Mouse (Mus musculus) limb, embryonic 12.5 days (tissue): ENCODE results near the gene Atp6ap1l. TPM values are rescaled to one million over a fixed set of nuclear protein-coding genes. Genes with fewer than 3 reads are reported as not detected.

Experiments used
- ATAC-seq: fragments of 200-750 bp; cut with Nextera tagmentation; 2 replicates; pipeline ENCODE4 v1.8.0; 2017; ENCODE audit warnings: low read depth, moderate TSS enrichment; ENCODE audit not compliant: insufficient number of reproducible peaks, insufficient read depth, low FRiP score, low TSS enrichment
- H3K27ac ChIP-seq: fragments of 300-500 bp; sonication (generic); 2 replicates; pipeline ENCODE4 v1.5.1; 2016; ENCODE audit warnings: mild to moderate bottlenecking, moderate library complexity
- H3K27me3 ChIP-seq: fragments of 300-500 bp; sonication (generic); 2 replicates; pipeline ENCODE4 v1.6.1; 2016; ENCODE audit warnings: mild to moderate bottlenecking, moderate library complexity
- H3K36me3 ChIP-seq: fragments of 300-500 bp; sonication (generic); 2 replicates; pipeline ENCODE4 v1.6.1; 2016; ENCODE audit warnings: mild to moderate bottlenecking, moderate library complexity
- H3K4me1 ChIP-seq: fragments of 300-500 bp; sonication (generic); replicated peaks from 2 replicates; pipeline ENCODE4 v1.6.1; 2016
- H3K4me2 ChIP-seq: fragments of 300-500 bp; sonication (generic); 2 replicates; pipeline ENCODE4 v1.6.1; 2016; ENCODE audit warnings: mild to moderate bottlenecking, moderate library complexity
- H3K4me3 ChIP-seq: fragments of 300-500 bp; sonication (generic); replicated peaks from 2 replicates; pipeline ENCODE4 v1.5.1; 2016; ENCODE audit warnings: mild to moderate bottlenecking
- H3K9ac ChIP-seq: fragments of 300-500 bp; sonication (generic); replicated peaks from 2 replicates; pipeline ENCODE4 v1.6.1; 2016; ENCODE audit warnings: mild to moderate bottlenecking, moderate library complexity
- H3K9me3 ChIP-seq: fragments of 300-500 bp; sonication (generic); 2 replicates; pipeline ENCODE4 v1.6.1; 2016; ENCODE audit warnings: mild to moderate bottlenecking, moderate library complexity
- WGBS: fragments of 180-500 bp; shearing (Covaris S2); methylation state at CpG from one replicate; pipeline ENCODE4 v1.1.7; 2016; 5-methylcytosine and 5-hydroxymethylcytosine counted together
- polyA plus RNA-seq: library from polyadenylated mRNA; unstranded; fragments of >200 nt; fragmentation: Nextera tagmentation; extraction: Ambion mirVana; gene quantifications from 2 replicates; pipeline ENCODE4 v1.2.1, GENCODE M21; 2016

The Atp6ap1l gene
- polyA plus RNA-seq, 1 experiment from 2014 or later: 0.56 TPM

DNA sequence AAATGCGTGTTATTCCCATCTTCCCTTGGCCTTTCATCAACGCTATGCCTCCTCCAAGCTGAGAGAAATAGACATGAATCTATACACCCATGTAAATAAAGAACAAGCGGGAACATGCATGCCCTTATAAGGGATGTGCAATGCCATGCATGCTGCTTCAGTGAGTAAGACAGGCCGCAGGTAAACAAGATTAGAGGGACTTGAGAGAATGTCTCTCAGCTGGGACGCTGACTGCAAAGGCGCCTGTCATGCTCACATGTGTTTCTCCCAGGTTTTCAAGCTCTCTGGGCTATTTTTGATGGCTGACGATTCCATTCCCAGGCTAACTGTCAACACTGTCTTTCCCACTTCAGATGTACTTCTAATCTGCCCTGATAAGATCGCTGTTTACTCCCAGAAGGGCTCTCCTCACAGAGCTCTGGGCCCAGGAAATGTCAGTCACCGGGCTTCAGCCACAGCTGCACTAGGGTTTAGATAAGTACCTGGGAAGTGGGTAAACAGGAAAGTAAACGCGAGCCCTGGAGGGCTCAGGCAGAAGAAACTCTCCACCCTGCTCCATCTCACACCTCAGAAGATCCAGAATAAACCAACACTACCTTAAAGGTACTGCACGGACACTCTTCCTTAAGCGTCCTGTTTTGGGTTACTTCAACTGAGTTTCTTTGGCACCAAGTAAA, 19.2 kb downstream of the Atp6ap1l start:
- H3K27ac ChIP-seq: no peak overlapping the region
- 0 out of 2 replicates have a peak, but pooled peaks have one; percentile 12 for ATAC-seq
- H3K9me3 ChIP-seq: no peaks in the 10 kb centered on the region
- H3K4me3 ChIP-seq: peak overlapping the region; percentile 41
- H3K4me1 ChIP-seq: peaks cover 14% of the 10 kb centered on the region; the same call in 1 of the 2 replicates
- WGBS: 39% methylated on average over 13 of the region's 13 CpGs
- H3K36me3 ChIP-seq: no peaks in the 10 kb centered on the region
- H3K4me2 ChIP-seq: peak overlapping the region; percentile 63
- no peaks in the 10 kb centered on the region; the same call in 1 of the 2 replicates for H3K27me3 ChIP-seq
- H3K9ac ChIP-seq: no peak overlapping the region

DNA sequence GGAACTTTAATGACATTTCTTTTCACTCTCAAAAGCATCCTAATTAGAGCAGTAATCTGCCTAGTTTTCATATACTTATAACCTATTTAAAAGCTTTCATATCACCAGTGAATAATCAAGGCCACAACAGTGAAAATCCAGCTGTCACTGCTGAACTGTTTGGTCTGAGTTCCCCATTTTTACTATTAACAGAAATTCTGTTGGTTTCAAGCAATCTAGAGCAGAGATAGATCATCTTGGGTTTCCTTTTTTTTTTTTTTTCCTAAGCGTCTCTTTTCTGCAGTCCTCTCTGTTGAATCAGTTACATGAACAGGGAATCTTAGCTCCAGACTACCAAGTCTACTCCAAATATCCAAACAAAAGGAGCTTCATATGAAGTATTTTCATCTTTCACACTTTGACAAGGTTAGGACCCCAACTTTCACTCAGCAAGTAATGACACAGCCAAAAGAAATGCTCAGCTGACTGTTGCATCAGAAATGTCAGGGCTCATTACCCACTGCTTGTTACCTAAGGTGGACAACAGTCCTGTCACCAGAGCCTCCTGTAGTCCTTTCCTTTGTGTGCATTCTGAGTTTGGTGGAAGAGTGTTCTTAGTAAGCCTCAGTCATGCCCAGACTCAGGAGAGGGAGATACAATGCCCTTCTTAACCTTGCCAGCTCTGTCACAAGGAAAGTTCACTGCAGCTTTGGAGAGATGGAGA, 23.3 kb downstream of the Atp6ap1l start:
- WGBS: 83% methylated on average over 1 of the region's 1 CpGs
- Histone ChIP-seq H3K9ac (no peak overlapping the region), H3K4me2 (no peak overlapping the region), H3K4me1 (peaks cover 14% of the 10 kb centered on the region; the same call in 1 of the 2 replicates), H3K27ac (no peak overlapping the region), H3K9me3 (no peaks in the 10 kb centered on the region), H3K36me3 (no peaks in the 10 kb centered on the region), H3K4me3 (no peak overlapping the region), H3K27me3 (no peaks in the 10 kb centered on the region)
- ATAC-seq: no peak

DNA sequence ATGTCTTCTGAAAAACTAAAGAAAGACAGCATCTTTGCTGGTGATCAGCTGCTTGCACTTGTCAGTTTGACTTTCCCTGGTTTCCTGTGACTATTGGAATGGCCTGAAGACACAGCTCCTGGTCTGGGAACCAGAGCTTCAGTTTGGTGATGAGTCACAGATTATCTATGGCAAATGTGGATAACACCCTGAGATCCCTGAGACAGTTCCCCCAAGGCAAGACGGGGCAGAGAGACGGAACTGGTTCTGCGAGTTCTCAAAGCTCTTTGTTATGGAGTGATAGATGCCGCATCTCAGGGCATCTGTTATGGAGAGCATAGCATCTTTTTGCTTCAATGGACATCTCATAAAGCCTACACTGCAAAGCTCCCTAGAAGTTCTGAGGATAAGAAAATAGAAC, 33.6 kb downstream of the Atp6ap1l start:
- H3K27ac ChIP-seq: no peak overlapping the region

DNA sequence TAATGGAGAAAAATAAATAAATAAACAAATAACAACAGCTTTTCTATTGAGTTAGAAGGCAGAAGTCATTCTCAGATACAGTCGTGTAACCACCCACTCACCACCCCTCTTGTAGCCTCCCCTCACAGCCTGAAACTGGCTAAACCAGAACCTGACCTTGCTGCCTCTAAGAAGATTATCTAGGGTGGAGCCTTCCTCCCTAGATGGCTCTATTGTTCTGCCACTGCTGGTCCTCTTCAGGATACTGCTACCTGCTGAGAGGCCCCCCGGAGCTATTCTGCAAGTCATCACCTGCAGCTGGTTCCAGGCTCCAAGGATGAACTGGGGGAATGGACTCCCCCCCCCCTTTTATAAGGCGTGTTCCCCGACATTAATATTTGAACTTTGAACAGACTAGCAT, 36.0 kb downstream of the Atp6ap1l start:
- Histone ChIP-seq H3K9me3 (no peaks in the 10 kb centered on the region), H3K9ac (no peak overlapping the region), H3K27ac (no peak overlapping the region), H3K27me3 (no peaks in the 10 kb centered on the region), H3K36me3 (no peaks in the 10 kb centered on the region), H3K4me3 (no peak overlapping the region), H3K4me1 (0 out of 2 replicates have a peak, but pooled peaks cover 11% of the 10 kb centered on the region), H3K4me2 (no peak overlapping the region)
- ATAC-seq: no peak
- WGBS: 30% methylated on average over 4 of the region's 4 CpGs

More for the DNA sequence above, 33.6 kb downstream of the Atp6ap1l start:
- Histone ChIP-seq H3K4me2 (no peak overlapping the region), H3K9me3 (no peaks in the 10 kb centered on the region), H3K4me1 (0 out of 2 replicates have a peak, but pooled peaks cover 11% of the 10 kb centered on the region), H3K36me3 (no peaks in the 10 kb centered on the region), H3K4me3 (no peak overlapping the region), H3K27me3 (no peaks in the 10 kb centered on the region), H3K9ac (no peak overlapping the region)
- 50% methylated on average over 4 of the region's 4 CpGs for WGBS
- ATAC-seq: no peak

DNA sequence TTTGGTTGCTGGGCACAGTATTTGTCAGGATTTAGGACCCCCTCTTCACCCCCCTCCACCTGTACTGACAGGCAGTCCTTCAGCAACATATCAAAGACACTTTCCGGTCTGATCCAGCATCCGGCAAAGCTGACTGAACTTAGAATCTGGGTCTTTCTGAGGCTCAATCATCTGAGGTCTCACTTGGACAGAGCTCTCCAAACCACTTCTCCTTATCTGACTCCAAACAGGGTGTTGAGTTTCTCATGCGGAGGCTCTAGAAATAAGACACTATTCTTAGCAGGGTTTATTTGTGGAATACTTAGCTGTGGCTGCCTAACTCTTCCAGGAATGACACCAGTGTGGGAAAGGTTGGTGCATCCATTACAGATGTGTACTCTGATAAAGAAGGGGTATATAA, 43.0 kb downstream of the Atp6ap1l start:
- Histone ChIP-seq H3K9me3 (no peaks in the 10 kb centered on the region), H3K36me3 (no peaks in the 10 kb centered on the region), H3K9ac (no peak overlapping the region), H3K4me1 (no peaks in the 10 kb centered on the region), H3K27me3 (no peaks in the 10 kb centered on the region), H3K4me3 (no peak overlapping the region), H3K27ac (no peak overlapping the region), H3K4me2 (no peak overlapping the region)
- no peak for ATAC-seq
- 87% methylated on average over 3 of the region's 3 CpGs for WGBS

DNA sequence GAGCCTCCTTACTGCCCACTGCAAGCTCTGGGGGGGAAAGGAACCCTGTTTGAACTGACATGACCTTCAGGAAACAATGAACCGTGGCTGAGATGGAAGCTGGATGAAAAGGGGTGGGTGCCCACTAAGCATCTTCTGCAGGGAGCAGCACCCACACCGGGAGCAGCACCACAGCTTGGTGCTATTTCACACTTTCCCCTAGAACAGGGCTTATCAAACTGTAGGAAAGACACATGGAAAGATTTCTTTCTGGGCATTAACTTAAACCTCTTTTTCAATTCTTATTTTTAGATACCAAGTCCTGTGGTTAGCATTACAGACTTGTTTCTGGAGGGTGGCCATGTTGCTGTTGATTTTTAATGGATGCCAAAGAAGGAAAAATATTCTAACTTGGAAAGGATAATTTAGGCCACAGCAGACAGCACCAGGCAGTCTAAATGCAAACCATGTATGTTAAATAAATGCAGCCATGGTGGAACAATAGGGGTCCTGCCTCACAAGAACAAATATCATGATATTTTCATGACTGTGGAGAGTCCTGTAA, 44.2 kb downstream of the Atp6ap1l start:
- H3K9me3 ChIP-seq: no peaks in the 10 kb centered on the region
- WGBS: 61% methylated on average over 2 of the region's 2 CpGs
- no peak for ATAC-seq
- H3K4me2 ChIP-seq: no peak overlapping the region
- no peaks in the 10 kb centered on the region; the same call in 1 of the 2 replicates for H3K4me1 ChIP-seq
- no peaks in the 10 kb centered on the region for H3K36me3 ChIP-seq
- no peak overlapping the region for H3K9ac ChIP-seq
- H3K4me3 ChIP-seq: no peak overlapping the region
- no peaks in the 10 kb centered on the region for H3K27me3 ChIP-seq
- H3K27ac ChIP-seq: no peak overlapping the region

DNA sequence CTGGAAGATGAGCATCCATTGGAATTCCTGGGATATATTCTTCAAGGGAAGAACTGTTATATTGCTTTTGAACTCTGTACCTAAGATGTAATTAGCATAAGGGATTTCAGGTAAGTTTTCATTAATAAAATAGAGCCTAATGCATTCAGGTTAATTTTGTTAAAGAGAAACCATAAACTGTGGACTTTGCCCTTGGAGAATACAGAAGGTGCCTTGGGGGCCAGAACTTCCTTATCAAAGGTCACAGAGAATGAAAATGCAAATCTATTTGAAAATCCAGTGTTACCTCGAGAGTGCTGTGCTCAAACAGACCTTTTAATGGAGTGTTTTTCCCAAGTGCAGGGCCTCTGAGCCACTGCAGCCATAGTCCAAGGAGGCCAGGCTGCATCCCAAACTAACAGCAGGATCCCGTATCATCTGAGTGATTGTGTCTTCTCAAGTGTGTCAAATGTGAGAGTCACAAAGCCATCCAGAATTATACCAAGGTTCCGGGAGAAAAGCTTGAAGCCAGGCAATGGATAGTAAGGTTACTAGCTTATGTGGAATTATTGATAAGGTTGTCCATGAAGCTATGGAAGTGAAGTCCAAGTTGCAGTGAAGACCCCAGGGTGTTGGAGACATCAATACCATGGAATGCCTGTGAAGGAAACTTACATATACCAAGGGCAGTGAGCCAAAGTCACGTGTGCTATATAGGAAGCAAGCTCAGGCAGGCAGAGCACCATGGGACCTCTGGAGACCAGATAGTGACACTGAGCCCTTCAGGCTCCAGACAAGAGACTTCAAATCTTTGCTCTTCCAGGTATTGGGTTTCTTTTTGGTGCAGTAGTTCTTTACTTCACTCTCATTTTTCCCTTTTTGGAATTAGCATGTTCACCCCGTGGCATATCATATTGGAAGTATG, 52.2 kb downstream of the Atp6ap1l start:
- WGBS: 78% methylated on average over 5 of the region's 5 CpGs
- no peaks in the 10 kb centered on the region for H3K27me3 ChIP-seq
- H3K9me3 ChIP-seq: peaks cover 7% of the 10 kb centered on the region; the same call in 1 of the 2 replicates
- H3K4me1 ChIP-seq: peaks cover 6% of the 10 kb centered on the region
- H3K4me3 ChIP-seq: no peak overlapping the region
- no peak overlapping the region for H3K27ac ChIP-seq
- no peaks in the 10 kb centered on the region for H3K36me3 ChIP-seq
- H3K4me2 ChIP-seq: no peak overlapping the region
- no peak for ATAC-seq
- no peak overlapping the region for H3K9ac ChIP-seq

DNA sequence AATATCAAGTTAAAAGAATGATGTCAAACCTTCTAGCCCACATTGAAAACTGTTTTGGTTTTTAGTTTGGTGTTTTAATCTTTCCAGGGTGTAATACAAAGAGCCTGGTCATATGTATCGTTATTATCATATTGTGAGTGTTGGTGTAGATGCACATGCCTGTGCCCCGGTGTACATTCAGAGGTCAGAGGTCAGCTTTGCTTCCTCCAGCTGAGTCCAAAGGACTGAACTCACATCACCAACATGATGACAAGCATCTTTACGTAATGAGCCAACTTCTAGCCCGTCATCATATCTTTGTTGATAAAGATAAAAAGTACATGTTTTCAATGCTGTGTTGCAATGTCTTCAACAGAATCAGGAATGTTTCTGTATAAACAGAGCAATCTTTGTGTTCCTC, 53.4 kb downstream of the Atp6ap1l start:
- H3K9ac ChIP-seq: no peak overlapping the region
- peaks cover 7% of the 10 kb centered on the region; the same call in 1 of the 2 replicates for H3K9me3 ChIP-seq

DNA sequence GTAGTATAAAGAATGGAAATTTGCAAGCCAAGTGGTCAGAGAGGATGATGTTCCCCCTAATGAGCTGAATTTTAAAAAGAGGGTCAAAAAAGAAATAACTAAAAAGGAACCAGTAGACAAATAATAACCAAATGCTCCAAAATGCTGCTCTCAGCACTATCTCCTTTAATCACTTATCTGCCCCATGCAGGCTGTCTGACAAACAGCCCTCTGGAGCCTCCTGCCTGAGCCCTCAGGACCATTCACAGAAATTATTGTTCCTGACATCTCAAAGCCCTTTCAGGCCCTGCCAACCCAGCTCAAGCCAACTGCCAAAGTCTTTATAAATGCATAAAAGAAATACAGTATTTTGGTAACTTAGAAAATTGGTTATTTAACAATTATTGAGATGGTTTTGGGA, 61.0 kb downstream of the Atp6ap1l start:
- no peak overlapping the region for H3K27ac ChIP-seq
- no peaks in the 10 kb centered on the region; the same call in none of the 2 replicates for H3K4me1 ChIP-seq
- ATAC-seq: no peak
- H3K36me3 ChIP-seq: no peaks in the 10 kb centered on the region
- no peaks in the 10 kb centered on the region for H3K9me3 ChIP-seq
- no peak overlapping the region for H3K4me3 ChIP-seq
- H3K9ac ChIP-seq: no peak overlapping the region
- H3K4me2 ChIP-seq: no peak overlapping the region
- no peaks in the 10 kb centered on the region for H3K27me3 ChIP-seq

More for the DNA sequence above, 53.4 kb downstream of the Atp6ap1l start:
- 89% methylated on average over 4 of the region's 4 CpGs for WGBS
- Histone ChIP-seq H3K4me2 (no peak overlapping the region), H3K4me1 (peaks cover 6% of the 10 kb centered on the region), H3K27ac (no peak overlapping the region), H3K4me3 (no peak overlapping the region), H3K36me3 (no peaks in the 10 kb centered on the region), H3K27me3 (no peaks in the 10 kb centered on the region)
- no peak for ATAC-seq

DNA sequence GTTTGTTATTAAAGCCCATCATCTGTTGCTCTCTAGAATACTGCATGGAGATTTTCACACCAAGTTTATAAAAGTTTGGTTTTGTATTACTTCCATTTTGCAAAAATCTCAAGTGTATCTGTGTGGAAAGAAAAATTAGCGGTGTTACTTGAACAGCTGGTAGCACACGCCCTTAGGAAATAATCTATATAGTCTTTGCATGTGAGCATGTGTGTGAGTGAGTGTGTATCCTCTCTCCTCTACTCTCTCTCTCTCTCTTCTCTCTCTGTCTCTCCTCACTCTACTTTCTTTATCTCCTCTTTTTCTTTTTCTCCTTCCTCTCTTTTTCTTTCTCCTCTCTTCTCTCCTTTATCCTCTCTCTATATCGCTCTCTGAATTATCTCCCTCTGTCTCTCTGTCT, 61.7 kb downstream of the Atp6ap1l start:
- ATAC-seq: no peak
- no peaks in the 10 kb centered on the region; the same call in none of the 2 replicates for H3K4me1 ChIP-seq
- no peaks in the 10 kb centered on the region for H3K36me3 ChIP-seq
- H3K9me3 ChIP-seq: no peaks in the 10 kb centered on the region
- no peak overlapping the region for H3K4me2 ChIP-seq
- H3K4me3 ChIP-seq: no peak overlapping the region
- H3K27ac ChIP-seq: no peak overlapping the region
- H3K9ac ChIP-seq: no peak overlapping the region
- H3K27me3 ChIP-seq: no peaks in the 10 kb centered on the region
- WGBS: 90% methylated on average over 3 of the region's 3 CpGs

DNA sequence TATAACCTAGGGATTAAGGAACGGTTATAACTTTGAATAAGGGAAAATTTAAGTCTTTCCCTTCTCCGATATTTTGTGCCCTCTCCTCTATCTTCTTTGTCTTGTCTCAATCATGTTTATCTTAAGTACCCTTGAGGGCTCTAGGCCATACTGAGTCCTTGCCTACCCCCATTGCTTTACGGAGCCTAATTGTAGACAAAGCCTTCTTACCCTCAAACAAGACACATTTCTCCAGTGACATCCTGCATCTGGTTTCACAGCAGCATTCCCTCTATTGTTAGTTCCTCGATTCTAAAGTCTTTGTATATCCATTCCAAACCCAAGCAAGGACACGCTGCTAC, 64.0 kb downstream of the Atp6ap1l start:
- Histone ChIP-seq H3K9ac (no peak overlapping the region), H3K4me2 (no peak overlapping the region), H3K36me3 (no peaks in the 10 kb centered on the region), H3K27ac (no peak overlapping the region), H3K4me1 (no peaks in the 10 kb centered on the region; the same call in none of the 2 replicates), H3K4me3 (no peak overlapping the region), H3K27me3 (no peaks in the 10 kb centered on the region), H3K9me3 (no peaks in the 10 kb centered on the region)
- no peak for ATAC-seq
- 49% methylated on average over 5 of the region's 5 CpGs for WGBS
